Mouse (Mus musculus) testis, adult 10 weeks (tissue): Measurements from ENCODE around the gene Olfr480. TPM values are rescaled to one million over a fixed set of nuclear protein-coding genes. Genes with fewer than 3 reads are reported as not detected.

Source experiments
- polyA plus RNA-seq: library from polyadenylated mRNA; stranded (reverse); fragments of 350-450 nt; fragmentation: Illumina TruSeq; extraction: RNeasy Lipid Tissue Mini Kit (QIAGEN cat#74804); gene quantifications from one replicate; pipeline ENCODE4 v1.2.3, GENCODE M21; 2014; ENCODE audit warnings: low read depth, low replicate concordance

Gene Olfr480
- not detected for polyA plus RNA-seq

DNA sequence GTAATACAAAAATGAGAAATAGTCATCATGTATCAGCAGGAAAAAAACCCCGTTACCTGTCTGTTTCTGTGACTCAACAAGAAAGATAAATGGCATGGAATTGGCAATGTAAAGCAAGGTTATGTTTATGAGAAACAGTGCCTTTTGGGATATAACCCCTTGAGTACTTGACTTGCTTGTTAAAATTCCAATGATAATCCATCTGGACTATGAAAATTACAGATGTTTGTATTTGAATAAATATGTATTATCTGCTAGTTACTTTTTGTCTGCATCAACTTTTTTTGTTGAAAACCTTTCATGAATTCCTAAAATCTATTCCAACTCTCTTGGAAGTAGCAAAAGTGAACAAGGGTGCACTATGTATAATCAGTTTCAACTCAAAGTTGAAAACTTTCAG is at the start of gene Olfr480:
Gene Olfr480 (minus strand): TSS at position 101 of the 400 bp plus-strand sequence.

GRCm38 (mm10) chr7:108100549-108100948 is 33.4 kb upstream of the Olfr480 start, which contains the start of gene Olfr483:
TSS of gene Olfr483 (plus strand) at chr7:108100849.

GRCm38 (mm10) chr7:108097486-108097885 is 30.3 kb upstream of the Olfr480 start, which contains the start of gene Olfr482:
TSS of gene Olfr482 (minus strand) at chr7:108097586.

DNA sequence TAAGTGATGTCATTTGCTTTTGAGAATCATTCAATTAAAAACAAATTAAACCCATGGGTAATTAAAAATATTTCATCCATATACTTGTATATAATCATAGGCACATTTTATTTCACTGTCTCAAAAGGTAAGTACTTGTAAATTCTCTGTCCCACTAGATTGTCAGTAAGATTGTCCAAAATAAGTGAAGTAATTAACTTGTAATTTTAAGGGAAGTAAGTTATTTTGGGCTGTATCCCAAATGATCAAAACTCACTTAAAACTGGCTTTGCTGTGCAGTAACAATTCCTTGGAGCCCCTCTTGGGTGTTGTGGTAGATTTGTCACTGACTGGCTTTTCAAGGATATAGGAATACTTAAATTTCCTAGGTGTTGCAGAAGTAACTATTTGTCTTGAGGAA is 12.4 kb upstream of the Olfr480 start, which contains the start of gene Olfr481:
Gene Olfr481 (plus strand): TSS at position 301 of the 400 bp plus-strand sequence.

DNA sequence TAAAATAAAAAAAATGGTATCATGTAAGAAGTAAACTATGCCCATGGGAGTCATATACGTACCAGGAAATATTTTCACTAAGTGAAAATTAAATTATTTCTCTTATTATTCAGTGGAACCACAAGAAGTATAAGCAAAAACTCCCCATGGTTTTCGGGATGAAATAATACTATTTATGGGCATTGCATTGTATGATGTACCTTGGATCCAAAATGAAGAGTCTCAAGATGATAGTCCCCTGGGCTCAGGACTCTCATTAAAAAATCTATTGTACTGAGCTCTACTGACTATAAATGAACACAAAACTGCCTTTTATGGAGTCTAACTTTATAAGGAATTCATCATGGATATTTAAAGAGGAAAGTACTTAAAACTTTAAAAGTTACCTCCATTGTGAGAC is 16.8 kb downstream of the Olfr480 start, which contains the start of gene Olfr479:
Gene Olfr479 (plus strand): TSS at position 301 of the 400 bp plus-strand sequence.

DNA sequence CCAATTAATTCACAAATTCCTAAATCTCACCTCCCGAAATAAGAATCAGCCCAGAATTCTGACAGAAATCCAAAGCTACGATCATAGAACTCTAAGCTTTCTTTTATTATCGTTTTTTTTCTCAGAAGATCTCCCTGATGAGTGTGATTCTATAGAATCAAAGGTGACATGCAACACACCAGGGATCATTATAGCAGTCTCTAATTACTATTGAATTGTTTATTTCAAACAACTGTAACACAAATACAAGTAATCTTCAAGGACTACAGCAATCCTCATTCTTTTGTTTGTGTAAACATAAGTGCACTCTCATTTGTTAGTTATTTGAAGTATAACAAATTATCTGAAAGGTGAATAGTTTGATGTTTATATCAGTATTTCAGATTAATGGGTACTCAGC is 33.3 kb downstream of the Olfr480 start, which contains the start of gene Olfr478:
Gene Olfr478 (minus strand): TSS at position 101 of the 400 bp plus-strand sequence.

Other genes with a start within 250 kb of the Olfr480 start
- not detected for gene Olfr469, start 241.8 kb downstream of the Olfr480 start, polyA plus RNA-seq
- gene Olfr470, start 219.9 kb downstream of the Olfr480 start, polyA plus RNA-seq, result 0.13 TPM
- not detected for gene Olfr472, start 169.4 kb downstream of the Olfr480 start, polyA plus RNA-seq
- not detected for gene Olfr473, start 136.9 kb downstream of the Olfr480 start, polyA plus RNA-seq
- gene Olfr474, start 112.7 kb downstream of the Olfr480 start, polyA plus RNA-seq, result not detected
- not detected for gene Olfr476, start 102.5 kb downstream of the Olfr480 start, polyA plus RNA-seq
- gene Olfr477, start 80.7 kb downstream of the Olfr480 start, polyA plus RNA-seq, result not detected
- gene Olfr478, start 33.4 kb downstream of the Olfr480 start, polyA plus RNA-seq, result not detected
- gene Olfr479, start 16.7 kb downstream of the Olfr480 start, polyA plus RNA-seq, result not detected
- not detected for gene Olfr481, start 12.5 kb upstream of the Olfr480 start, polyA plus RNA-seq
- not detected for gene Olfr482, start 30.2 kb upstream of the Olfr480 start, polyA plus RNA-seq
- gene Olfr483, start 33.5 kb upstream of the Olfr480 start, polyA plus RNA-seq, result not detected
- not detected for gene Olfr484, start 60.1 kb upstream of the Olfr480 start, polyA plus RNA-seq
- not detected for gene Olfr485, start 92.5 kb upstream of the Olfr480 start, polyA plus RNA-seq
- gene Olfr486, start 105.4 kb upstream of the Olfr480 start, polyA plus RNA-seq, result not detected
- gene Olfr487, start 147.3 kb upstream of the Olfr480 start, polyA plus RNA-seq, result not detected
- gene Olfr488, start 191.0 kb upstream of the Olfr480 start, polyA plus RNA-seq, result not detected
- not detected for gene Olfr490, start 221.6 kb upstream of the Olfr480 start, polyA plus RNA-seq
- not detected for gene Olfr491, start 246.1 kb upstream of the Olfr480 start, polyA plus RNA-seq